Mouse (Mus musculus): ENCODE data around the gene Vmn2r69. TPM values are rescaled to one million over a fixed set of nuclear protein-coding genes. Genes with fewer than 3 reads are reported as not detected.

Vmn2r69 gene
- total RNA-seq (2015) = not detected in 2 replicates
- not detected in 2 replicates for total RNA-seq (2017)

- ATAC-seq (replicated peaks; ENCODE audit: poor library complexity) = no peak
Measured at GRCm38 (mm10) chr7:85415820-85416219, at the start of gene Vmn2r69. TSS of gene Vmn2r69 (minus strand) at chr7:85415920.

Other genes with a start within 250 kb of the Vmn2r69 start
- not detected in 2 replicates for gene Vmn2r68, start 178.1 kb downstream of the Vmn2r69 start, total RNA-seq (2015)
- gene Vmn2r68, start 178.1 kb downstream of the Vmn2r69 start, total RNA-seq (2017) = not detected in 2 replicates
- not detected in 2 replicates for gene Vmn2r71, start 147.2 kb upstream of the Vmn2r69 start, total RNA-seq (2015)
- not detected in 2 replicates for gene Vmn2r71, start 147.2 kb upstream of the Vmn2r69 start, total RNA-seq (2017)
- not detected in 2 replicates for gene Vmn2r70, start 153.3 kb upstream of the Vmn2r69 start, total RNA-seq (2015)
- not detected in 2 replicates for gene Vmn2r70, start 153.3 kb upstream of the Vmn2r69 start, total RNA-seq (2017)